Mouse (Mus musculus): ENCODE measurements at regions not wholly inside any gene's neighbourhood (a gene's known extent, or its start where the extent isn't known, plus 50 kb on each side); places are given as distances from the start of the nearest gene placed in this dataset.
"Not testable (repeated sequence)": the region's sequence is repeated elsewhere in the genome, so short reads cannot be mapped to it uniquely, and the experiment has no call there.

DNA sequence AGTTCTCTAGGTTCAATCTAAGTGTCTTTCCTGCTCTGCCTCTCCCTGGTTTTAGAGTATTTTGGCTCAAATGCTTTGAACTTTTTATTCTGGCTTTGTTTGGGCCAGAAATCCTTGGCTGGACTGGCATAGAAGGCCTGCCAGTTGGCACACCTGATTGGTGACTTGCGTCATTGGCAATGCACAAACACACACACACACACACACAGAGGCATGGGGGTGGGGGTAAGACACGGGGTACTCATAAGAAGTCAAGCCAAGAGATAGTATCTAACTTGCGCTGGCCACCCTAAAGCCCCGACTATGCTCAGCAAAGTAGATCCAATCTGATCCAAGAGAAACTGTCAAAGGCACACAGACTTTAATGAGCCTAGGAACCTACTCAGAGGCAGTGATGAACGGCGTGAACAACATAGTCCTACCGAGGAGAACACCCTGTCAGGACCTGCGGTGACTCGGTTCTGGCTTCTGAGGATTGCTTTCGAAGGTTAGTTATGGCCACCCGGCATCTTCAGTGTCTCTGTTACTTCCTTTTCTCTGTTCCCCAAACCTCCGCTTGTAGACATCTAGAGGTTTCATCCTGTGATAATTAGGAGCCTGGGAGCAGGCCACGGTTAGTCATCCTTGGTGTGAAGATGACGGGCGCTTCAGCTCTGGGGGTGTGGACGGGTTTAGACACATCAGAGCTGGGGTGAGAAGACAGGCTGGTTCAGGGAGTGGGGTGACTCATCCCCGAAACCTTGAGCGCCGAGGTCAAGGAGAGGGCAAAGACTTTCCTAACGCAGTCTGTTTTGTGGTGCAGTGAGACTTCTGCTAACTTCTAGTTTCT, 92.7 kb upstream of the Dlg1 start:
- Histone ChIP-seq H3K27me3 (ENCODE audit: control insufficient read depth, insufficient read depth, low read length) (no peaks in the 10 kb centered on the region), H3K27ac (ENCODE audit: insufficient read depth, low read length) (no peak overlapping the region), H3K4me3 (ENCODE audit: extremely low read depth, insufficient read depth, insufficient read length) (no peak overlapping the region), H3K36me3 (ENCODE audit: control insufficient read depth, insufficient read depth, low read length) (no peaks in the 10 kb centered on the region), H3K4me1 (ENCODE audit: control insufficient read depth, insufficient read depth, insufficient read length) (no peaks in the 10 kb centered on the region)
- TF ChIP-seq CTCF (IDR thresholded peaks at IDR 0.05; ENCODE audit: extremely low read depth, insufficient read depth, insufficient read length, insufficient replicate concordance): no peak
- TF ChIP-seq POLR2A (IDR thresholded peaks at IDR 0.05; ENCODE audit: low read depth, low read length): no peak
- 82% methylated on average over 20 of the region's 20 CpGs for WGBS
- no peak for DNase-seq (ENCODE audit: low read depth in 1 of 2, low spot score in 2 of 2)

DNA sequence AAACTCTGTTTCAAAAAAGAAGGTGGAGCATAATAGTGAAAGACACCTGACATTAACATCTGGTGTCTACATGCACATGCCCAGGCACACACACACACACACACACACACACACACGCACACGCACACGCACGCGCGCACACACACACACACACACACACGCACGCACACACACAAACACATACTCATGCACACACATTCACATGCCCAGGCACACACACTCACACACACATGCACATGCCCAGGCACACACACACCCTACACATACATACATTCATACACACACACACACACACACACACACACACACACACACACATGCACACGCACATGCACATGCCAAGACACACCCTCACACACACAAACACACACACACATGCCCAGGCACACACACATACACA, 89.4 kb upstream of the Dlg1 start:
- not testable (repeated sequence) for H3K36me3 ChIP-seq (ENCODE audit: control insufficient read depth, insufficient read depth, low read length); H3K4me3 ChIP-seq (ENCODE audit: extremely low read depth, insufficient read depth, insufficient read length); H3K27me3 ChIP-seq (ENCODE audit: control insufficient read depth, insufficient read depth, low read length); H3K27ac ChIP-seq (ENCODE audit: insufficient read depth, low read length); H3K4me1 ChIP-seq (ENCODE audit: control insufficient read depth, insufficient read depth, insufficient read length); DNase-seq (ENCODE audit: low read depth in 1 of 2, low spot score in 2 of 2)
- 88% methylated on average over 9 of the region's 9 CpGs for WGBS

DNA sequence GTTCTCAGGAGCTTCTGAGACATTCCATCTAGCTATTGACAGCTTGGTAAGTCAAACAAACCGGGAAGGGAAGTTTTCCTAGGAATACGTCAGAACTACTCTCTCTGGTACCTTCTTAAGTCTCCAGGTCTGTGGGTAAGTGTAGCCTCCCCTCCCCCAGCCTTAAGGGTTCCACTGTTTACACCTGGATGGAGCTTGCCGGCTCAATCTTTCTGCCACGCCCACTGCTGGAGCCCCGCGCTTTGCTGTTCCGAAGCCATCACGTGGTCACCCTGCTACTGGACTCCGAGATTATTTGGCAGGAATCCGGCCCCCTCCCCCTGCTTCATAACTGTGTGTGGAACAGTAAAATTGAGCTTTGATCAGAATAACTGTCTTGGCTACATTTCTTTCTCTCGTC, 87.6 kb upstream of the Dlg1 start:
- H3K27ac ChIP-seq (ENCODE audit: insufficient read depth, low read length); H3K36me3 ChIP-seq (ENCODE audit: control insufficient read depth, insufficient read depth, low read length); H3K4me3 ChIP-seq (ENCODE audit: extremely low read depth, insufficient read depth, insufficient read length); DNase-seq (ENCODE audit: low read depth in 1 of 2, low spot score in 2 of 2); H3K4me1 ChIP-seq (ENCODE audit: control insufficient read depth, insufficient read depth, insufficient read length); H3K27me3 ChIP-seq (ENCODE audit: control insufficient read depth, insufficient read depth, low read length): not testable (repeated sequence)
- WGBS: 54% methylated on average over 11 of the region's 11 CpGs

GRCm38 (mm10) chr16:31576422-31576821, 86.8 kb upstream of the Dlg1 start:
- DNase-seq (ENCODE audit: low read depth in 1 of 2, low spot score in 2 of 2): no peak
- TF ChIP-seq POLR2A (IDR thresholded peaks at IDR 0.05; ENCODE audit: low read depth, low read length): no peak
- TF ChIP-seq CTCF (IDR thresholded peaks at IDR 0.05; ENCODE audit: extremely low read depth, insufficient read depth, insufficient read length, insufficient replicate concordance): no peak

DNA sequence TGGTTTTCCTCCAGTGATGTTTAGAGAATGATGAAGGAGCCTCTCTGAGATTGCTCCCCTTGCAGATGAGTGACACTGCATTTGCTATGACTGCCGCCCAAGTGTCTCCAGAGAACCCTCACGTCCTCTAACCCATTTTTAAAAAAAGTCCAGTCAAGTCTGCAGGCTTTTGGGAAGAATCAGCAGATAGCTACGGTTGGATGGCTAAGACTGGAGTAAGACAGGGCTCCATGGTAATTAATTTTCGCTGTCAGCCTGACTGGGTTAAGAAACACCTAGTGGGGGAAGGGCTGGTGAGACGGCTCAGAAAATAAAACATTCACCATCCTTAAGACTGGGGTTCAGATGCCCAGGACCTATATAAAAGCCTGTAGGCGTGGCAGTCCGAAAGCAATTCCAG, 85.9 kb upstream of the Dlg1 start:
- TF ChIP-seq CTCF (IDR thresholded peaks at IDR 0.05; ENCODE audit: extremely low read depth, insufficient read depth, insufficient read length, insufficient replicate concordance): no peak
- no peak for TF ChIP-seq POLR2A (IDR thresholded peaks at IDR 0.05; ENCODE audit: low read depth, low read length)
- DNase-seq (ENCODE audit: low read depth in 1 of 2, low spot score in 2 of 2): no peak
- H3K4me1 ChIP-seq (ENCODE audit: control insufficient read depth, insufficient read depth, insufficient read length): no peaks in the 10 kb centered on the region
- H3K4me3 ChIP-seq (ENCODE audit: extremely low read depth, insufficient read depth, insufficient read length): no peak overlapping the region
- H3K27me3 ChIP-seq (ENCODE audit: control insufficient read depth, insufficient read depth, low read length): no peaks in the 10 kb centered on the region
- H3K27ac ChIP-seq (ENCODE audit: insufficient read depth, low read length): no peak overlapping the region
- no peaks in the 10 kb centered on the region for H3K36me3 ChIP-seq (ENCODE audit: control insufficient read depth, insufficient read depth, low read length)
- 83% methylated on average over 7 of the region's 7 CpGs for WGBS

More at GRCm38 (mm10) chr16:31576422-31576821, 86.8 kb upstream of the Dlg1 start:
- Histone ChIP-seq H3K27me3 (ENCODE audit: control insufficient read depth, insufficient read depth, low read length) (no peaks in the 10 kb centered on the region), H3K4me1 (ENCODE audit: control insufficient read depth, insufficient read depth, insufficient read length) (no peaks in the 10 kb centered on the region), H3K4me3 (ENCODE audit: extremely low read depth, insufficient read depth, insufficient read length) (no peak overlapping the region), H3K27ac (ENCODE audit: insufficient read depth, low read length) (no peak overlapping the region), H3K36me3 (ENCODE audit: control insufficient read depth, insufficient read depth, low read length) (no peaks in the 10 kb centered on the region)
- 85% methylated on average over 8 of the region's 8 CpGs for WGBS

DNA sequence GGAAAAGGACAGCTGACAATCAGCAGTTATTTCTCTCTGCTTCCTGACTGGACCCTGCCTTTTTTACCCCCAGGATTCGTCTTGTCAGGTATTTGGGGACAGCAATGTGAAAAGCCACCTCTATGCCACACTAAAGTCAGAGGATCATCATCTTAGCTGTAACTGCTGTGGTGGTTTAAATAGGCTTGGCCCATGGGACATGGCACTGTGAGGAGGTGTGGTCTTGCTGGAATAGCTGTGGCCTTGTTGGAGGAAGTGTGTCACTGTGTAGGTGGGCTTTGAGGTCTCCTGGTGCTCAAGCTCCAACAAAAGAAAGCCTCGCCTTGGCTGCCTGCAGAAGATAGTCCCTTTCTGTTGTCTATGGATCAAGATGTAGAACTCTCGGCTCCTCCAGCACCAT, 83.9 kb upstream of the Dlg1 start:
- H3K4me3 ChIP-seq (ENCODE audit: extremely low read depth, insufficient read depth, insufficient read length): no peak overlapping the region
- no peaks in the 10 kb centered on the region for H3K4me1 ChIP-seq (ENCODE audit: control insufficient read depth, insufficient read depth, insufficient read length)
- H3K27me3 ChIP-seq (ENCODE audit: control insufficient read depth, insufficient read depth, low read length): no peaks in the 10 kb centered on the region
- no peak for TF ChIP-seq CTCF (IDR thresholded peaks at IDR 0.05; ENCODE audit: extremely low read depth, insufficient read depth, insufficient read length, insufficient replicate concordance)
- no peak for TF ChIP-seq POLR2A (IDR thresholded peaks at IDR 0.05; ENCODE audit: low read depth, low read length)
- no peak overlapping the region for H3K27ac ChIP-seq (ENCODE audit: insufficient read depth, low read length)
- 81% methylated on average over 3 of the region's 3 CpGs for WGBS
- H3K36me3 ChIP-seq (ENCODE audit: control insufficient read depth, insufficient read depth, low read length): no peaks in the 10 kb centered on the region
- no peak for DNase-seq (ENCODE audit: low read depth in 1 of 2, low spot score in 2 of 2)

DNA sequence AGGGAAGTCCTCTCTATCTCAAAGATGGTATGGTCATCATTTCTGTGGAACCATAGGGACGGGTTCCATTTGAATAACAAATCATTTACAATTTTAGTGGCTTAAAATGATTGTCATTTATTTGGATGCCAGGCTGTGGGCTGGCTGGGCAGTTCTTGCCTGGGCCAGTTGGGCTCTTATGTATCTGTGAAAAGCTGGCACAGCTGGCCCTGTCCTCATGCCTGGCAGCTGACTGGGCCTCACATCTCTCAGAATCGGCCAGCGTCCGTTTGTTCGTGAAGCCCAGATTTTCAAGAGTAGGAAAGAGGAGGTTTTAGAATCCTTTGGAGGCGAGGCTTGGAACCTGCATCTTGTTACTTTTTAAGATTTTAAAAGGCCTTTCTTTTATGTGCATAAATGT, 82.5 kb upstream of the Dlg1 start:
- Histone ChIP-seq H3K27me3 (ENCODE audit: control insufficient read depth, insufficient read depth, low read length) (no peaks in the 10 kb centered on the region), H3K4me3 (ENCODE audit: extremely low read depth, insufficient read depth, insufficient read length) (no peak overlapping the region), H3K27ac (ENCODE audit: insufficient read depth, low read length) (no peak overlapping the region), H3K36me3 (ENCODE audit: control insufficient read depth, insufficient read depth, low read length) (no peaks in the 10 kb centered on the region), H3K4me1 (ENCODE audit: control insufficient read depth, insufficient read depth, insufficient read length) (no peaks in the 10 kb centered on the region)
- 95% methylated on average over 6 of the region's 6 CpGs for WGBS
- DNase-seq (ENCODE audit: low read depth in 1 of 2, low spot score in 2 of 2): no peak
- TF ChIP-seq CTCF (IDR thresholded peaks at IDR 0.05; ENCODE audit: extremely low read depth, insufficient read depth, insufficient read length, insufficient replicate concordance) (no peak), POLR2A (IDR thresholded peaks at IDR 0.05; ENCODE audit: low read depth, low read length) (no peak)
